Mouse (Mus musculus) G1E (cell line): ENCODE data around the gene Cep41.

Experiments used
- CTCF ChIP-seq: IDR thresholded peaks from 2 replicates; pipeline ENCODE4 v1.5.1; 2012; ENCODE audit warnings: low read depth, low read length, inconsistent platforms, mixed read lengths
- GATA1 ChIP-seq: IDR thresholded peaks from 2 replicates; pipeline ENCODE4 v1.6.1; 2012; ENCODE audit warnings: borderline replicate concordance, low read length, inconsistent platforms, mixed read lengths
- GATA2 ChIP-seq: IDR thresholded peaks from 2 replicates; pipeline ENCODE4 v1.6.1; 2012; ENCODE audit warnings: low read depth, low read length, inconsistent platforms, borderline replicate concordance
- POLR2AphosphoS5 ChIP-seq: IDR thresholded peaks from 2 replicates; pipeline ENCODE4 v1.6.1; 2012; ENCODE audit warnings: low read depth, low read length, inconsistent platforms; ENCODE audit not compliant: insufficient replicate concordance
- TAL1 ChIP-seq: conservative IDR thresholded peaks from 2 replicates; pipeline ENCODE4 v1.6.1; 2012; ENCODE audit warnings: low read depth, low read length, inconsistent platforms, mixed read lengths

DNA sequence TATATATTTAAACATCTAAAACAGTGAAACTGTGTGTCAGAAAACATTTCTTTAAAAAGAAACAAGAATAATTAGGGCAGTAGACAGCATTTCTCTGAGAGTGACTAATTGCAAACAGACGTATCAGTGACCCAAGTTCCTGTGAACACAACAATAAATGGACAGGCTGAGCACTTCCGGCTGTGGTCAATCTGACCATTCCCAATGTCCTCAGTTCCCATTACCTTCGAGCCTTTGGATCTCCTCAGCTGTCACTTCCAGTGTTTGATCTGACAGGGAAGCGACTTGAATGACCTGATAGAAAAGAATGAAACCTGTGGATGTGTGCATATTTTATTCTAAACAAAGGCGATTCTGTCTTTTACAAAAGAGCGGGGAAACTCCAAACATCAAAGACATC lies 27.5 kb downstream of the Cep41 start:
- no peak for TF ChIP-seq CTCF
- no peak for TF ChIP-seq POLR2AphosphoS5
- no peak for TF ChIP-seq GATA1
- no peak for TF ChIP-seq TAL1
- TF ChIP-seq GATA2 = no peak
